Mouse (Mus musculus) testis, adult 10 weeks (tissue): ENCODE data around the gene Tas2r117. TPM values are rescaled to one million over a fixed set of nuclear protein-coding genes. Genes with fewer than 3 reads are reported as not detected.

Experiments
- polyA plus RNA-seq: library from polyadenylated mRNA; stranded (reverse); fragments of 350-450 nt; fragmentation: Illumina TruSeq; extraction: RNeasy Lipid Tissue Mini Kit (QIAGEN cat#74804); gene quantifications from one replicate; pipeline ENCODE4 v1.2.3, GENCODE M21; 2014; ENCODE audit warnings: low read depth, low replicate concordance

Tas2r117 gene
- polyA plus RNA-seq: not detected

DNA sequence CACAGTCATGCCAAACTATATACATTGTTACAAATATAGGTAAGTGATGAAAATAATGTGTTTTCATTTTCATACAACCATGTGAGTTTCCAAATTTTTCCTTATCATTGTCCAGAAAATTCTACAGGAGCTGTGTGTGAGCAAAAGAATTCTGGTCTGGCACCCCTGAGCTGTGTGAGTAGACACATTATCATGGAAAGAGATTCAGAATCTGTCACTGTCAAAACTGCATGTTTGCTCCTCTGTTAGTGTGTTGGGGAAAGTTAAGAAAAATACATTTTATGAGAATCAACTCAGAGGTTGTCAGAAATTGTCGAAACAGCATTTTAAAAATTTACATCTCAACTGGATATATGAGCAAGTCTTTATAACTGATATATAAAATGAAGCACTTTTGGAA, at the start of gene Tas2r117:
TSS of gene Tas2r117 (plus strand) at position 301 of the 400 bp plus-strand sequence.

DNA sequence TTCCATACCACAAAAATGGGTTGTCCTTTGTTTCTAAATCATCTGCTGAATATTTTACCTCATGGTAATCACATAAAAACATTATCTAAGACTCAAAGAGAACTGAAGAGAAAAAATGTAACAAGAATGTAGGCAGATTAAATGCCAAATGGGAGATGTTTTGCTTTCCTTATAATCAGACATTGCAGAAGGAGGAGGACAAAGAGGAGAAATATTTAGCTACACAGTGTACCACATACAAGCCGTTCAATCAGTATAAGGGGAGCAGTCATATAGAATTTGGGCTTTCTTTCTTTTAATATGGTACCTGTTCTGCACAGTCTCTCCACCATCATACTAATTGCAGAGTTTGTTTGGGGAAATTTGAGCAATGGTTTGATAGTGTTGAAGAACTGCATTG, 48.2 kb upstream of the Tas2r117 start, which contains the start of gene Tas2r124:
TSS of gene Tas2r124 (plus strand) at position 301 of the 400 bp plus-strand sequence.

DNA sequence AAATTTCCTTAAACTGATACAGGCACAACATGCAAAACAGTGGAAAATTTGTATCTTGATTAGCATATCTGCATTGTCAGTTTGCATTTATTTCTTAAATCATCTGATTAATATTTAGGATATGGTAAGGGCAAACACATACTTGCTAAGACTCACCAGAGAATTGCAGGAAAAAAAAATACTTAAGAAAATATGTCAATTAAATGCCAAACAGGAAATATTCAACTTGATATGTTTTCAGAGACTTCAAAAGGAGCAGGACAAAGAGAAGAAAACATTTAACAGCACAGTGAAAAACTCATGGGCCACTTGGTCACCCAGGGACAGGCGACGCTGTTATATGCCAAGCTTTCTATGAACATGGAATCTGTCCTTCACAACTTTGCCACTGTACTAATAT, 40.8 kb upstream of the Tas2r117 start, which contains the start of gene Tas2r102:
TSS of gene Tas2r102 (plus strand) at position 301 of the 400 bp plus-strand sequence.

DNA sequence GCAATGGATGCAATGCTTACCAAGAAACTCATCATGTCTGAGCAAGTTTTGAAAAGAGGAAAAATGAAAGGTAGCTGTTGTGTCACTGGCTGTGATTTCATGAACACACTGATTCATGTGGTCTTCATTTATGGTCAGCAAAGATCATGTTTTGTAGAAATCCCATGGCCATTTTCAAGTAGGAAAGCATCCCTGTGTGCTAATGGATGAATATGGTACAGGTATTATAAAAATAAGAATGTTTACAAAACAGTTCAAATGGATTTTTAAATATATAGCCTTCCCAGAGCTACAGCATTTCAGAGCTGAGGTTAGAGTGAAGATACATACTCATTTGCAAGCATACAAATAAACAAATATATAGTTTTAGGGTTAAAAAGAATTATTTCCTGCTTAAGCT, 24.6 kb upstream of the Tas2r117 start, which contains the start of gene Tas2r136:
TSS of gene Tas2r136 (minus strand) at position 101 of the 400 bp plus-strand sequence.

DNA sequence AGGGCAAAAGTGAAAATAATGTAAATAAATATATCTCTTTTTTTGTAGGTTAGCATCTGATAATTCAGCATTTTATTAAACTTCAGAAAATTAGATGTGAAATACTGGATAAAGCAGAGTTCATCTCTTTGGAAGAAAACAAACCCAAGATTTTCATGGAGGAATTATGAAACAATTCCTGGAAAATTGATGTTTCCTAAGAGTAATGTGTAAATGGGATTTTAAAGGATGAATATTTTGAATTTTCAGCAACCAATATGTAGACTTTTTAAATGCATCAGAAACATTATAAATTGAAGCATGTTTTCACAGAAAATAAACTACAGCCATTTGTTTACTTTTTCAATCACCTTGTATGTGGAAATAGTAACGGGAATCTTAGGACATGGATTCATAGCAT, 44.2 kb downstream of the Tas2r117 start, which contains the start of gene Tas2r123:
TSS of gene Tas2r123 (plus strand) at position 301 of the 400 bp plus-strand sequence.

Other genes with a start within 250 kb of the Tas2r117 start
- gene Prh1, start 233.0 kb upstream of the Tas2r117 start, polyA plus RNA-seq: not detected
- not detected for gene Prp2, start 206.9 kb upstream of the Tas2r117 start, polyA plus RNA-seq
- not detected for gene A630073D07Rik, start 151.3 kb upstream of the Tas2r117 start, polyA plus RNA-seq
- gene Tas2r120, start 145.9 kb upstream of the Tas2r117 start, polyA plus RNA-seq: not detected
- not detected for gene Tas2r121, start 101.8 kb upstream of the Tas2r117 start, polyA plus RNA-seq
- not detected for gene Tas2r122, start 90.9 kb upstream of the Tas2r117 start, polyA plus RNA-seq
- not detected for gene Tas2r115, start 64.8 kb upstream of the Tas2r117 start, polyA plus RNA-seq
- gene Tas2r124, start 48.1 kb upstream of the Tas2r117 start, polyA plus RNA-seq: not detected
- not detected for gene Tas2r102, start 40.7 kb upstream of the Tas2r117 start, polyA plus RNA-seq
- not detected for gene Tas2r136, start 24.7 kb upstream of the Tas2r117 start, polyA plus RNA-seq
- gene Tas2r123, start 44.3 kb downstream of the Tas2r117 start, polyA plus RNA-seq: not detected
- not detected for gene Tas2r116, start 52.6 kb downstream of the Tas2r117 start, polyA plus RNA-seq
- gene Tas2r110, start 65.2 kb downstream of the Tas2r117 start, polyA plus RNA-seq: not detected
- gene Tas2r113, start 90.2 kb downstream of the Tas2r117 start, polyA plus RNA-seq: not detected
- gene Tas2r125, start 106.8 kb downstream of the Tas2r117 start, polyA plus RNA-seq: 0.39 TPM
- gene Tas2r129, start 148.3 kb downstream of the Tas2r117 start, polyA plus RNA-seq: not detected
- gene Tas2r131, start 155.1 kb downstream of the Tas2r117 start, polyA plus RNA-seq: not detected
- not detected for gene Tas2r109, start 178.1 kb downstream of the Tas2r117 start, polyA plus RNA-seq
- 0.32 TPM for gene Tas2r103, start 234.3 kb downstream of the Tas2r117 start, polyA plus RNA-seq